Mouse (Mus musculus) lung, postnatal 0 days (tissue): ENCODE data around the gene Nr1h2. TPM values are rescaled to one million over a fixed set of nuclear protein-coding genes. Genes with fewer than 3 reads are reported as not detected.

ENCODE experiments used
- ATAC-seq: fragments of 200-750 bp; cut with Nextera tagmentation; 2 replicates; pipeline ENCODE4 v1.8.0; 2017; ENCODE audit warnings: moderate library complexity
- DNase-seq: peaks from one replicate; pipeline ENCODE4 v3.0.0-alpha.2; 2016; ENCODE audit warnings: low spot score
- H3K27ac ChIP-seq: fragments of 300-500 bp; sonication (generic); 2 replicates; pipeline ENCODE4 v1.5.1; 2014; ENCODE audit warnings: antibody characterized with exemption, mild to moderate bottlenecking, low read length, mixed read lengths
- H3K27me3 ChIP-seq: fragments of 300-500 bp; sonication (generic); replicated peaks from 2 replicates; pipeline ENCODE4 v1.6.1; 2014; ENCODE audit warnings: low read length, mixed read lengths; ENCODE audit not compliant: insufficient read depth
- H3K36me3 ChIP-seq: fragments of 300-500 bp; sonication (generic); 2 replicates; pipeline ENCODE4 v1.6.1; 2014; ENCODE audit warnings: low read length, mixed read lengths; ENCODE audit not compliant: insufficient read depth
- H3K4me1 ChIP-seq: fragments of 300-500 bp; sonication (generic); 2 replicates; pipeline ENCODE4 v1.6.1; 2014; ENCODE audit warnings: antibody characterized with exemption, low read depth, low read length, mixed read lengths; ENCODE audit not compliant: insufficient read depth
- H3K4me2 ChIP-seq: fragments of 300-500 bp; sonication (generic); replicated peaks from 2 replicates; pipeline ENCODE4 v1.6.1; 2014; ENCODE audit warnings: low read depth, mild to moderate bottlenecking, low read length, moderate library complexity, mixed read lengths
- H3K4me3 ChIP-seq: fragments of 300-500 bp; sonication (generic); 2 replicates; pipeline ENCODE4 v1.5.1; 2014; ENCODE audit warnings: low read depth, low read length
- H3K9ac ChIP-seq: fragments of 300-500 bp; sonication (generic); replicated peaks from 2 replicates; pipeline ENCODE4 v1.6.1; 2014; ENCODE audit warnings: low read depth, mild to moderate bottlenecking
- H3K9me3 ChIP-seq: fragments of 300-500 bp; sonication (generic); 2 replicates; pipeline ENCODE4 v1.6.1; 2016; ENCODE audit warnings: low read length, mixed read lengths
- CTCF ChIP-seq: IDR thresholded peaks from 2 replicates; pipeline ENCODE4 v1.5.1; 2016; ENCODE audit warnings: antibody characterized with exemption, mild to moderate bottlenecking
- EP300 ChIP-seq: IDR thresholded peaks from 2 replicates; pipeline ENCODE4 v1.6.1; 2016; ENCODE audit warnings: antibody characterized with exemption, mild to moderate bottlenecking, control low read depth
- WGBS: fragments of 180-500 bp; shearing (Covaris S2); extraction: QIAGEN DNeasy Blood & Tissue Kit; methylation state at CpG from one replicate; pipeline ENCODE4 v1.1.7; 2014; 5-methylcytosine and 5-hydroxymethylcytosine counted together
- polyA plus RNA-seq: library from polyadenylated mRNA; unstranded; fragments of >200 nt; fragmentation: Nextera tagmentation; extraction: Ambion mirVana; gene quantifications from 2 replicates; pipeline ENCODE4 v1.2.1, GENCODE M21; 2015

Nr1h2 gene
- polyA plus RNA-seq, 1 experiment from 2014 or later = 84.3 TPM

DNA sequence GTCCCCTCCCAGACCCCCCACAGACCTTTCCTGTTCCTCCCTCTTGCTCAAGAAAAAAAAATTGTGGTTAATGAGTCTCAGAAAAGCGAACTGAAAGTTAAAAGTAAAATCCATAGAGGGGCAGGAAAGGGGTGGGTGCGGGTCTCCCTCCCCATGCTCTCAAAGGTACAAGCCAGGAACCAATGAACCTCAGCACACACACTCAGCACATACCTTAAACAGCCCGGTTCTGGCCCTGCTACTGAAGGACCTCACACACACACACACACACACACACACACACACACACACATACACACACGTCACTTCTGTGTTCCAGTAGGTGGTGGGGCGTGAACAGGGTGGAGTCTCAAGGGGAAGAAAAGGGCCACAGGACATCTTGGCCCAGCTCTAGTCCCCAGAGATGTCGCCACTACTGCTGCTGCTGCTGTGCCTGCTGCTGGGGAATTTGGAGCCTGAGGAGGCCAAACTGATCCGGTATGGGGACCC is 18.5 kb upstream of the Nr1h2 start, which contains the start of gene Napsa:
Gene Napsa, plus strand, starts transcription at position 168 of the 489 bp plus-strand sequence.
- Histone ChIP-seq H3K4me1 (no peaks in the 10 kb centered on the region), H3K27ac (peak within 1 kb of the TSS; percentile 72), H3K9ac (peak within 1 kb of the TSS; percentile 29; the same call in 1 of the 2 replicates), H3K4me2 (peak within 1 kb of the TSS; percentile 41), H3K9me3 (no peaks in the 10 kb centered on the region), H3K27me3 (no peaks in the 10 kb centered on the region), H3K36me3 (no peaks in the 10 kb centered on the region), H3K4me3 (peak within 1 kb of the TSS; percentile 24)
- ATAC-seq = peak; percentile 91
- peak; percentile 90 for DNase-seq
- no peak for TF ChIP-seq CTCF
- TF ChIP-seq EP300 = peak; percentile 89
- 20% methylated on average over 7 of the region's 7 CpGs for WGBS

- 51% methylated on average over 4 of the region's 4 CpGs for WGBS
- no peaks in the 10 kb centered on the region for H3K9me3 ChIP-seq
- no peak overlapping the region for H3K9ac ChIP-seq
- no peak overlapping the region for H3K4me2 ChIP-seq
- no peaks in the 10 kb centered on the region for H3K36me3 ChIP-seq
- peak overlapping the region; percentile 72 for H3K27ac ChIP-seq
- no peak overlapping the region for H3K4me3 ChIP-seq
- H3K27me3 ChIP-seq = no peaks in the 10 kb centered on the region
- no peak for DNase-seq
- H3K4me1 ChIP-seq = no peaks in the 10 kb centered on the region
- TF ChIP-seq EP300 (no peak), CTCF (no peak)
- no peak for ATAC-seq
Measured at GRCm38 (mm10) chr7:44571811-44572210, 18.1 kb upstream of the Nr1h2 start.

DNA sequence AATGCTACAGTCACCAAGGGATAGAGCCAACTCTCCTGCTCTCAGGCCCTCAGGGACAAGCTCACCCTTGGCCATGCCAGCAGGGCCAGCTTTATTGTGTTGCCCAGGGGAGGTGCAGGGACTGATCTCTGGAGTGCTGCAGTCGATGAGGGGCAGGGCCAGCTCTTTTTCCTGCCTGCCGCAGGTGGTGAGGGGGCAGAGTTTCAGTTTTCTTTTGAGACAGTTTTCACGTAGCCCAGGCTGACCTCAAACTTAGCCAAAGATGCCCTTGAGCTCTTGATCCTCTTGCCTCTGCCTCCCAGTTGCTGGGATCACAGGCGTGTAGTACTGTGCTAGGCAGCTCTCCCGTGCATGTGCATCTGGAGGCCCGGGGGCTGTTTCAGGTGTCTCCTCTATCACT is 17.2 kb upstream of the Nr1h2 start:
- H3K4me2 ChIP-seq = no peak overlapping the region
- WGBS = 68% methylated on average over 6 of the region's 6 CpGs
- DNase-seq (no peak), ATAC-seq (no peak)
- H3K4me1 ChIP-seq = no peaks in the 10 kb centered on the region
- no peaks in the 10 kb centered on the region for H3K9me3 ChIP-seq
- TF ChIP-seq CTCF (no peak), EP300 (no peak)
- no peak overlapping the region for H3K4me3 ChIP-seq
- H3K27me3 ChIP-seq = no peaks in the 10 kb centered on the region
- H3K9ac ChIP-seq = no peak overlapping the region
- no peaks in the 10 kb centered on the region for H3K36me3 ChIP-seq
- H3K27ac ChIP-seq = peak overlapping the region; percentile 72; the same call in 1 of the 2 replicates

DNA sequence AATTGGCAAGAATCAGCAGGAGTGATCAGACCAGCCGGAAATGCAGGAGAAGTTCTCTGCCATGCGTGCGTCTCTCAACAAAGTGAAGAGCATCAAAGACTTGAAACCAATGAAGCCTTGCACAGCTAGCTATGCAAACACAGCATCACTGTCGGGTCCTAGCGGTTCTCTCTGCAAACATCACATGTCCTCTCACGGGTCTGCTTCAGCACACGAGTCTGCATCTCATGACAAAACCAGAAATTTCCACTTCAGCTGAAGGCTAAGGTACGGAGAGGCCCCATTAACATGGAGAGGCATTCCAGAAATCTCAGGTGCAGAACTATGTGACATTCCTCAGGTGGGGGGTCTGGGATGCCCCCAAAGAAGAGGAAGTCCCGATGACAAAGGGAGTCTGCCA is 15.1 kb upstream of the Nr1h2 start:
- no peaks in the 10 kb centered on the region for H3K36me3 ChIP-seq
- no peak overlapping the region for H3K4me2 ChIP-seq
- H3K9me3 ChIP-seq = no peaks in the 10 kb centered on the region
- H3K9ac ChIP-seq = no peak overlapping the region
- no peak for TF ChIP-seq CTCF
- TF ChIP-seq EP300 = peak; percentile 95
- 36% methylated on average over 9 of the region's 9 CpGs for WGBS
- H3K4me3 ChIP-seq = no peak overlapping the region
- no peaks in the 10 kb centered on the region for H3K4me1 ChIP-seq
- no peaks in the 10 kb centered on the region for H3K27me3 ChIP-seq
- peak; percentile 73 for DNase-seq
- peak; percentile 51 for ATAC-seq
- no peak overlapping the region for H3K27ac ChIP-seq

DNA sequence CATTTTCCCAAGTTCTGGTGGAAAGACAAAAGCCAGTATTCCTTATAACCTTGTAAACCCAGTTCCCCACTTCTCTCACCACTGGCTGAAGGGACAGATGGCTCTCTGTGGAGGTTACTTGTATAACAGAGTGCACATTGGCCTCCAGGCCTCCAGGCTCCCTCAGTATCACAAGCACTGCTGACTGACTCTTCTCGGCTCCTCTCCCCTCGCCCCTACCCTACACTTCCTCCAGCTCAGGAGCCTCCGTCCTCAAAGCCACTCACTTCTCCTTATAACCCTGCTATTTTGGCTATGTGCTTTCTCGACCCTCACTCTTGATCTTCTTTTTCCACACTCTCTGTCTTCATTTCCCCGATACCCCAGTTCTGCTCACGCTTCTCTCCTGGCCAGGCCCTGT is 11.7 kb upstream of the Nr1h2 start:
- no peak overlapping the region for H3K27ac ChIP-seq
- ATAC-seq (no peak), DNase-seq (no peak)
- no peaks in the 10 kb centered on the region for H3K36me3 ChIP-seq
- 55% methylated on average over 6 of the region's 6 CpGs for WGBS
- H3K4me1 ChIP-seq = no peaks in the 10 kb centered on the region
- H3K27me3 ChIP-seq = no peaks in the 10 kb centered on the region
- H3K9ac ChIP-seq = no peak overlapping the region
- no peak overlapping the region for H3K4me2 ChIP-seq
- no peak for TF ChIP-seq CTCF
- no peak for TF ChIP-seq EP300
- H3K4me3 ChIP-seq = no peak overlapping the region
- H3K9me3 ChIP-seq = no peaks in the 10 kb centered on the region

GRCm38 (mm10) chr7:44564486-44564885 is 10.7 kb upstream of the Nr1h2 start:
- TF ChIP-seq EP300 (no peak), CTCF (no peak)
- Histone ChIP-seq H3K9me3 (no peaks in the 10 kb centered on the region), H3K4me2 (no peak overlapping the region), H3K27ac (no peak overlapping the region), H3K27me3 (no peaks in the 10 kb centered on the region), H3K9ac (no peak overlapping the region), H3K4me3 (no peak overlapping the region), H3K4me1 (no peaks in the 10 kb centered on the region), H3K36me3 (no peaks in the 10 kb centered on the region)
- DNase-seq (no peak), ATAC-seq (no peak)
- 81% methylated on average over 10 of the region's 10 CpGs for WGBS

DNA sequence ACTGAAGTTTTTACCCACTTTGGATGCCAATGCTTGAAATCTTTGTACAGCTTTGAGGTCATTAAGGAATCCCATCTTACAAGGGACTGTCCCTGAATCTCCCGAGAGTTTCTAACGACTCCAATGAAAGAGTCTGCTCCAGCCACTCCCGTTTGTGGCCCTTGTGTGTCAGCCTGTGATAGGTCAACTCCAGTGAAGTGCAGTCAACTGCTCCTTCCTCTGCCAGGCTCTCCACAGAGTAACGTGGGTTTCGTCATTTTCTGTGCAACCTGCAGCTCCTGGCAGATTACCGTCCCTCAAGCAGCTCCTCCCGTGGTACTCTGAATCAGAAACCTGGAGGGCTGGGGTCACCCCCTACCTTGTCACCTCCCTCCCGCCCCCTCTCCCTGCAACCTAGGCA is 9.5 kb upstream of the Nr1h2 start:
- TF ChIP-seq CTCF (no peak), EP300 (no peak)
- ATAC-seq (peak; percentile 96), DNase-seq (peak; percentile 88)

More for the DNA sequence above, 9.5 kb upstream of the Nr1h2 start:
- Histone ChIP-seq H3K27me3 (no peaks in the 10 kb centered on the region), H3K4me2 (no peak overlapping the region), H3K4me3 (no peak overlapping the region), H3K36me3 (no peaks in the 10 kb centered on the region), H3K4me1 (no peaks in the 10 kb centered on the region), H3K9ac (no peak overlapping the region), H3K9me3 (no peaks in the 10 kb centered on the region), H3K27ac (peak overlapping the region; percentile 64)
- WGBS = 37% methylated on average over 8 of the region's 8 CpGs
